Mouse (Mus musculus) CD4-positive helper T cell, adult 2 months (primary cell): ENCODE measurements around the gene Ino80e.
"Not testable (repeated sequence)": the region's sequence is repeated elsewhere in the genome, so short reads cannot be mapped to it uniquely, and the experiment has no call there.

Experiments used
- DNase-seq: peaks from one replicate; pipeline ENCODE4 v3.0.0-alpha.2; 2012; ENCODE audit warnings: low read depth, missing footprints, low spot score

The Ino80e gene

GRCm38 (mm10) chr7:126862147-126862784 lies at the start of gene Ino80e:
Gene Ino80e, minus strand, starts transcription at chr7:126862377.
- DNase-seq, result peak; percentile 94

GRCm38 (mm10) chr7:126905590-126905989 lies 43.4 kb upstream of the Ino80e start:
- DNase-seq, result no peak

GRCm38 (mm10) chr7:126899781-126900180 lies 37.6 kb upstream of the Ino80e start:
- DNase-seq, result not testable (repeated sequence)

GRCm38 (mm10) chr7:126898102-126898990 lies 36.2 kb upstream of the Ino80e start:
- peak; percentile 91 for DNase-seq

- peak; percentile 41 for DNase-seq
Observed at GRCm38 (mm10) chr7:126897390-126898101, 35.4 kb upstream of the Ino80e start.

GRCm38 (mm10) chr7:126896912-126897311 lies 34.7 kb upstream of the Ino80e start:
- no peak for DNase-seq

GRCm38 (mm10) chr7:126888852-126889251 lies 26.7 kb upstream of the Ino80e start:
- no peak for DNase-seq

- DNase-seq, result no peak
Observed at GRCm38 (mm10) chr7:126887281-126887680, 25.1 kb upstream of the Ino80e start.

- peak; percentile 95 for DNase-seq
Observed at GRCm38 (mm10) chr7:126884286-126885164, 22.3 kb upstream of the Ino80e start, which contains the start of gene Taok2. Gene Taok2, minus strand, starts transcription at chr7:126884703.

- DNase-seq, result peak; percentile 30
Observed at GRCm38 (mm10) chr7:126883731-126884181, 21.6 kb upstream of the Ino80e start.

GRCm38 (mm10) chr7:126881040-126881439 lies 18.9 kb upstream of the Ino80e start:
- DNase-seq, result no peak

GRCm38 (mm10) chr7:126877239-126877638 lies 15.1 kb upstream of the Ino80e start:
- no peak for DNase-seq

- DNase-seq, result no peak
Observed at GRCm38 (mm10) chr7:126870520-126870891, 8.3 kb upstream of the Ino80e start.

- DNase-seq, result no peak
Observed at GRCm38 (mm10) chr7:126869780-126870519, 7.8 kb upstream of the Ino80e start.

- DNase-seq, result no peak
Observed at GRCm38 (mm10) chr7:126868003-126868402, 5.8 kb upstream of the Ino80e start.

GRCm38 (mm10) chr7:126867534-126867933 lies 5.4 kb upstream of the Ino80e start:
- DNase-seq, result no peak

GRCm38 (mm10) chr7:126863791-126864190 lies 1.6 kb upstream of the Ino80e start:
- no peak for DNase-seq

GRCm38 (mm10) chr7:126861429-126862130 lies 597 bp downstream of the Ino80e start, which contains the start of gene Hirip3:
Gene Hirip3, plus strand, starts transcription at chr7:126861972.
- DNase-seq, result peak; percentile 94

- DNase-seq, result no peak
Observed at GRCm38 (mm10) chr7:126860987-126861386, 1.2 kb downstream of the Ino80e start.
